Mouse (Mus musculus) embryonic facial prominence, embryonic 13.5 days (tissue): ENCODE measurements around the gene Zfp637. TPM values are rescaled to one million over a fixed set of nuclear protein-coding genes. Genes with fewer than 3 reads are reported as not detected.

Source experiments
- ATAC-seq: fragments of 200-750 bp; cut with Nextera tagmentation; 2 replicates; pipeline ENCODE4 v1.8.0; 2017; ENCODE audit warnings: low read depth; ENCODE audit not compliant: insufficient number of reproducible peaks, insufficient read depth, low FRiP score, low TSS enrichment
- H3K27ac ChIP-seq: fragments of 300-500 bp; sonication (generic); 2 replicates; pipeline ENCODE4 v1.5.1; 2015; ENCODE audit warnings: moderate library complexity, mild to moderate bottlenecking, inconsistent platforms
- H3K27me3 ChIP-seq: fragments of 300-500 bp; sonication (generic); 2 replicates; pipeline ENCODE4 v1.6.1; 2015; ENCODE audit warnings: mild to moderate bottlenecking, inconsistent platforms
- H3K36me3 ChIP-seq: fragments of 300-500 bp; sonication (generic); 2 replicates; pipeline ENCODE4 v1.6.1; 2015; ENCODE audit warnings: mild to moderate bottlenecking, inconsistent platforms
- H3K4me1 ChIP-seq: fragments of 300-500 bp; sonication (generic); 2 replicates; pipeline ENCODE4 v1.6.1; 2015; ENCODE audit warnings: inconsistent platforms
- H3K4me2 ChIP-seq: fragments of 300-500 bp; sonication (generic); 2 replicates; pipeline ENCODE4 v1.6.1; 2015; ENCODE audit warnings: moderate library complexity, mild to moderate bottlenecking, inconsistent platforms
- H3K4me3 ChIP-seq: fragments of 300-500 bp; sonication (generic); 2 replicates; pipeline ENCODE4 v1.5.1; 2015; ENCODE audit warnings: mild to moderate bottlenecking, inconsistent platforms
- H3K9ac ChIP-seq: fragments of 300-500 bp; sonication (generic); 2 replicates; pipeline ENCODE4 v1.6.1; 2015; ENCODE audit warnings: mild to moderate bottlenecking, inconsistent platforms
- H3K9me3 ChIP-seq: fragments of 300-500 bp; sonication (generic); 2 replicates; pipeline ENCODE4 v1.6.1; 2016; ENCODE audit warnings: inconsistent platforms
- WGBS: fragments of 180-500 bp; shearing (Covaris S2); methylation state at CpG from one replicate; pipeline ENCODE4 v1.1.7; 2015; ENCODE audit warnings: mixed read lengths; 5-methylcytosine and 5-hydroxymethylcytosine counted together
- polyA plus RNA-seq: library from polyadenylated mRNA; unstranded; fragments of >200 nt; fragmentation: Nextera tagmentation; extraction: Ambion mirVana; gene quantifications from 2 replicates; pipeline ENCODE4 v1.2.1, GENCODE M21; 2015

Zfp637 gene
- polyA plus RNA-seq, 1 experiment from 2014 or later, result 180 TPM

DNA sequence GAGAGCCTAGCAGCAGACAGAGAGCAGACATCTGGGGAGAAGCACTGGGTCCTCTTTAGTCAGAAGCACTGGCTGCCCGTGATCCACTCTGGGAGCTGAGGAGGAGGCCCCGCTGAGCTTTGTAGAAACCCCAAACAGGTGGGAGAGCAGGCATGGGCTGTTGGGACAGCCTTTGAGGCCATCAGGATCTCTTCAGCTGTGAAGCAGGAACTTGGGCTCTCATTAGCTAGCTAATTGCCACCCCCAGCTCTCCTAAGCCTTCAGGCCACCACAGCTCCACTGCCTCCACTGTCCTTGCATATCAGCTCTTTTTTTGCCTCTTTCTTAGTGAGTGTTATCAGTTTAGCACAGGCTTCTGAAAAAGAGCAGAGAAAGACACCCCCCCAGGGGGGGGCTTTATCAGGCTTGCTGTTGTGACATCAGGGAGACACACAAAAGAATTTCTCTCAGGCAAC, 47.7 kb downstream of the Zfp637 start:
- no peaks in the 10 kb centered on the region for H3K9me3 ChIP-seq
- H3K27ac ChIP-seq, result no peak overlapping the region
- H3K27me3 ChIP-seq, result no peaks in the 10 kb centered on the region
- 57% methylated on average over 2 of the region's 2 CpGs for WGBS
- no peaks in the 10 kb centered on the region for H3K36me3 ChIP-seq
- ATAC-seq, result no peak
- 0 out of 2 replicates have a peak overlapping the region, but pooled peaks have one; percentile 16 for H3K9ac ChIP-seq
- H3K4me1 ChIP-seq, result no peaks in the 10 kb centered on the region
- H3K4me2 ChIP-seq, result no peak overlapping the region
- H3K4me3 ChIP-seq, result no peak overlapping the region

DNA sequence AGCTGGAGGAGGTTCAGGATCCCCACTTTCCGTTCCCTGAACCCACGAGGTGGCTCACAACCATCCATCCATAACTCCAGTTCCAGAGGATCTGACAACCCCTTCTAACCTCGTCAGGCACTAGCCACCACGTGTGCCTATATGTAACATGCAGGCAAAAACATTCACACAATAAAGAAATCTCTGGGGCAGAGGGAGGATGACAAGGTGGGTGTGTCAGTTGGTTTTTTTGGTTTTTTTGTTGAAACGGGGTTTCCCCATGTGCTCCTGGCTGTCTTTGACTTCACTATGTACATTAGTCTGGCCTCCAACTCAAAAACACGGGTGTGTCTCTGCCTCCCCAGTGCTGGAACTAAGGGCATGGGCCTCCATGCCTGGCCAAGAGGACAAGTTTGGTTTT, 49.3 kb downstream of the Zfp637 start:
- 79% methylated on average over 6 of the region's 6 CpGs for WGBS
- Histone ChIP-seq H3K36me3 (no peaks in the 10 kb centered on the region), H3K9me3 (no peaks in the 10 kb centered on the region), H3K4me3 (no peak overlapping the region), H3K27me3 (no peaks in the 10 kb centered on the region), H3K27ac (no peak overlapping the region), H3K9ac (no peak overlapping the region), H3K4me1 (no peaks in the 10 kb centered on the region), H3K4me2 (no peak overlapping the region)
- ATAC-seq, result no peak

DNA sequence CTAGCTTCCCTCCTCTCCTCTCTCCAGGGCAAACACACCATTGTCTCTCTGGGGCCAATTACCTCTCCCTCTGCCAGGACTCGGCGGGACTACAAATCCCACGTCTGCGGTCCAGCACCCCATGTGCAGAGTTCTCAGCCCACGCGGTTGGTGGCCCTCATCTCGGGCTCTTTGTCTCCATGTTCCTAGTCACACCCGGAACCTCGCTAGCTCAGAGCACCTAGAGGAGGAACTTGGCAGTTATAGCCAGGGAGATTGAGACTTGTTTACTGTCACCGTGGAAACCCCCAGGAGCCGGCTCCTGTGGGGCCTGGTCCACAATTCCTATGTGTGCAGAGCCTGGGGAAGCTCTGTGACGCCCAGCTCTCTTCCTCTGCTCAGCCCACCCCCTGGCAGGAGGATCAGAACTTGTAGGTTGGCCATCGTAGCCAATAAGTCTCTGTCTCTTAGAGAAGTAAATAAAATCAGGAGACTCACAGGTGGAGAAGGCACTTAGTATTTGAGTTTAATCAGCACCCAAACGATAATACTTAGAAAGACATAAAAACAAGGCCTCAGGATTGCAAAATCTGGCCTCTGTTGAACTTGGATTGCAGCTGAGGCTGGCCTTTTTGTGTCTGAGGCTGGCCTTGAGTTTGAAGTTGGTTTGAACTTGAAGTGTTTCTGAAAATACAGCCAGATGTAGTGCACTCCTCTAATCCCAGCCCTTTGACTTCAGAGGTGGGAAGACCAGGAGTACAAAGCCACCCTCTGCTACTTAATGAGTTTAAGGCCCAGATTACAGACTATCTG, 50.6 kb downstream of the Zfp637 start:
- Histone ChIP-seq H3K4me3 (no peak overlapping the region), H3K9me3 (no peaks in the 10 kb centered on the region), H3K36me3 (no peaks in the 10 kb centered on the region), H3K27ac (no peak overlapping the region), H3K4me1 (no peaks in the 10 kb centered on the region), H3K4me2 (no peak overlapping the region), H3K27me3 (no peaks in the 10 kb centered on the region), H3K9ac (no peak overlapping the region)
- ATAC-seq, result no peak
- WGBS, result 68% methylated on average over 14 of the region's 14 CpGs

DNA sequence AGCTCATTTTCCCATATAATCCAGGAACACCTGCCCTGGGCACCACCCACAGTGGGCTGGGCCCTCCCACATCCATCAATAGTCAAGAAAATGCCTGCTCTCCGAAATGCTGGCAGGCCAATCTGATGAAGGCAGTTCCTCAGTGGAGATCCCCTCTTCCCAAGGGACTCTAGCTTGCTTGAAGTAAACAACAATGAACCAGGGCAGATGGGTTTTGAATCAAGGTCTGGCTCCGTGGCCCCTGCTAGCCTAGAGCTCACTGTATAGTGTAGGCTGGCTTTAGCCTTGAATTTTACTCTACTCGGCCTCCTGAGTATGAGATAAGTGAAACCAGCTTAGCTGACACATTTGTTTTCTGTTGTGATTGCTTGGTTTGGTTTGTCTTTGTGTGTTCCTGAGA, 51.4 kb downstream of the Zfp637 start:
- Histone ChIP-seq H3K9ac (no peak overlapping the region), H3K4me1 (no peaks in the 10 kb centered on the region), H3K4me2 (no peak overlapping the region), H3K27ac (no peak overlapping the region), H3K9me3 (no peaks in the 10 kb centered on the region), H3K4me3 (no peak overlapping the region), H3K27me3 (no peaks in the 10 kb centered on the region), H3K36me3 (no peaks in the 10 kb centered on the region)
- WGBS, result 62% methylated on average over 3 of the region's 3 CpGs
- ATAC-seq, result no peak

DNA sequence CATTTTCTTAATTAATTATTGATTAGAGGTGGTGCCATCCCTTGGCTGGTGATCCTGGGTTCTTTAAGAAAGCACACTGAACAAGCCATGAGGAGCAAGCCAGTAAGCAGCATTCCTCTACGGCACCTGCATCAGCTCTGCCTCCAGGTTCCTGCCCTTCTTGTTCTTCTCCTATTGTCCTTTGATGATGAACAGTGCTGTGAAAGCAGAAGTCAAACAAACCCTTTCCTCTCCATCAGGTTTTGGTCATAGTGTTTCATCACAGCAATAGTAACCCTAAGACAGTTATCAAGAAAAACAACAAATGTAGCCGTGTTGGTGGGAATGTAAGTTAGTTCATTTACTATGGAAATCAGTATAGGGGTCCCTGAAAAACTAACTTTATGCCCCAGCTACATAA, 52.5 kb downstream of the Zfp637 start:
- Histone ChIP-seq H3K9ac (no peak overlapping the region), H3K27ac (no peak overlapping the region), H3K27me3 (no peaks in the 10 kb centered on the region), H3K4me3 (no peak overlapping the region), H3K4me1 (no peaks in the 10 kb centered on the region), H3K9me3 (no peaks in the 10 kb centered on the region), H3K36me3 (no peaks in the 10 kb centered on the region), H3K4me2 (no peak overlapping the region)
- ATAC-seq, result no peak
- 88% methylated on average over 2 of the region's 2 CpGs for WGBS

Other genes starting within 250 kb of the Zfp637 start
- gene Zfp239, start 20.9 kb downstream of the Zfp637 start, polyA plus RNA-seq, result 15.5 and 17.1 TPM in 2 replicates
- 612 and 649 TPM in 2 replicates for gene Hnrnpf, start 59.1 kb downstream of the Zfp637 start, polyA plus RNA-seq
- gene Fxyd4, start 96.5 kb downstream of the Zfp637 start, polyA plus RNA-seq, result 2.4 and 5.4 TPM in 2 replicates
- 0.10 TPM in 1 of 2 replicates, not detected in the other for gene Rasgef1a, start 170.3 kb downstream of the Zfp637 start, polyA plus RNA-seq